ENCODE assay signal across 20 mouse cellular contexts in the genomic region with DNA sequence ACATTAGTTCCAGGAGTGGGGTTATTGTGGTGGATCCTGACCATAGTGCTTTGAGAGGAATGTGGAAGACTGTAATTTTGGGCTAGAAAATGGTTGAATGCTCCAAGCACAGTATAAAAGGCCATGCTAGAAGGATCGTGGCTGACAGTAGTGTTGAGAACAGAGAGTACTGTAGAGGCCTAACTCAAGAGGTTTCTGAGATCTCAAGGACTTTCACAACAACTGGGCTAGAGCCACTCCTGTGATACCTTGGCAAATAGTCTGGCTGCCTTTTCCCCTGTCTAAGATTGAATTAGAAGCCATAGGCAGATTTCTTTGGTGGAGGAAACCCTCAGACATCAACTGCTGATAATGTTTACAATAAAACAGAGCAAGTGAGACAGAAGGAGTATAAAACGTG.
"Had no signal": no experiment of that assay in that cellular context is flagged by ENCODE, and none has a peak within 500 bp of the region (broad histone marks: within the 10 kb centered on the region; RNA-seq: fewer than 3 reads in every experiment).

No protein-coding gene starts in this region.

- H3K9ac ChIP-seq: limb, embryonic 13.5 days; liver, embryonic 12.5 days; liver, embryonic 15.5 days; midbrain, embryonic 12.5 days; midbrain, embryonic 15.5 days; neural tube, embryonic 12.5 days; neural tube, embryonic 15.5 days; stomach, embryonic 15.5 days had no signal

- H3K4me3 ChIP-seq: layer of hippocampus, adult 2 months; limb, embryonic 10.5 days; limb, embryonic 13.5 days; liver, embryonic 12.5 days; liver, embryonic 15.5 days; midbrain, embryonic 12.5 days; midbrain, embryonic 15.5 days; neural tube, embryonic 12.5 days; neural tube, embryonic 15.5 days; stomach, embryonic 15.5 days had no signal

- H3K9me3 ChIP-seq: limb, embryonic 10.5 days; liver, embryonic 15.5 days; midbrain, embryonic 15.5 days; neural tube, embryonic 15.5 days; stomach, embryonic 15.5 days had no signal

- H3K27me3 ChIP-seq: limb, embryonic 13.5 days; liver, embryonic 12.5 days; liver, embryonic 15.5 days; neural tube, embryonic 12.5 days; neural tube, embryonic 15.5 days; stomach, embryonic 15.5 days had no signal

- ATAC-seq: intestine, postnatal 0 days; liver, embryonic 12.5 days; midbrain, embryonic 15.5 days had no signal

- H3K36me3 ChIP-seq: limb, embryonic 10.5 days; limb, embryonic 13.5 days; liver, embryonic 12.5 days; liver, embryonic 15.5 days; midbrain, embryonic 12.5 days; midbrain, embryonic 15.5 days; neural tube, embryonic 12.5 days; neural tube, embryonic 15.5 days; stomach, embryonic 15.5 days had no signal

- H3K4me2 ChIP-seq: limb, embryonic 13.5 days; liver, embryonic 12.5 days; liver, embryonic 15.5 days; midbrain, embryonic 12.5 days; midbrain, embryonic 15.5 days; neural tube, embryonic 12.5 days; neural tube, embryonic 15.5 days; stomach, embryonic 15.5 days had no signal

- H3K27ac ChIP-seq: kidney, postnatal 0 days; layer of hippocampus, adult 2 months; limb, embryonic 10.5 days; limb, embryonic 13.5 days; liver, embryonic 12.5 days; liver, embryonic 15.5 days; macrophage; midbrain, embryonic 12.5 days; midbrain, embryonic 15.5 days; neural tube, embryonic 12.5 days; neural tube, embryonic 15.5 days; stomach, embryonic 15.5 days had no signal

- DNase-seq: kidney, adult 2 months; kidney, postnatal 25 days; layer of hippocampus, adult 9-11 months; liver; right cerebral cortex, postnatal 25 days; spleen, adult 18-20 months; thymus, postnatal 36 days had no signal
